8 mouse cellular contexts compared by ENCODE assay signal in the genomic region with DNA sequence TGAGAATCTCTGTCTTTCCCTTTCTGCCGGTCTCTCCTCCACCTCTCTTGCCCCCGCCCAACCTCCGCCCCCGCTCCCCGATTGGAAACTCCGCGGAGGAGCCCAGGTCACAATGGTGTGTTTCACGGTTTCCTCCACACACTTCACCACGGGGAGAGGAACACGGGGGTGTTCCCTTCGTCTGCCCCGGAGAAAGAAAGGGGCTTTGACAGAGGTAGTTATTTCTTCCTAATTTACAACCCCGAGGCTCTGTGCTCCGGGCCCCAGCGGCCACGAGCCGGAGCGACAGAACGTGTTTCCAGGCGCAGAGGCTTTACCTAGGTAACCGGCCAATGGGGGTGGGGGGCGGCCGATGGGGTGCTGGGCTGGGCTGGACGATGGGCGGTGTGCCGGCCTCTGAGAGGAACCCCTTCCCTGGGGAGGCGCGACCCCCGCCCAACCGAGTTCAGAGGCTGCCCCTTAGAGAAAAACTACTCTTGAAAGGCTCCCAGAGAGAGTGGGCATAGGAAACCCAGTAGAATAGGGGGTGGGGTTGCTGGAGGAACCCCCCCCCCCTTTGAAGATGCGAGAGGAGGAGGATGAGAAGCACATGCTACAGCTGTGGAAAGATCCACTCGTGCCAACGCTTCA. TPM values are rescaled to one million over a fixed set of nuclear protein-coding genes. Genes with fewer than 3 reads are reported as not detected.
A peak's percentile ranks its signal among the peaks of the same experiment; 100 is the strongest.
DNase-seq lines count a peak whose midpoint lies in the region; ATAC-seq and TF ChIP-seq lines count a peak whose summit lies in the region.

No protein-coding gene starts in this region.

- H3K4me1 ChIP-seq in embryonic facial prominence, embryonic 14.5 days (ENCODE audit: control insufficient read depth, insufficient read depth, low read length): peaks cover 30% of the 10 kb centered on the region
- H3K4me1 ChIP-seq in hindbrain, postnatal 0 days (ENCODE audit: insufficient read depth, low read length): peaks cover 22% of the 10 kb centered on the region
- peaks cover 80% of the 10 kb centered on the region for H3K4me1 ChIP-seq in midbrain, embryonic 10.5 days

- H3K36me3 ChIP-seq in embryonic facial prominence, embryonic 14.5 days (ENCODE audit: control insufficient read depth, insufficient read depth, low read length): no peaks in the 10 kb centered on the region
- no peaks in the 10 kb centered on the region for H3K36me3 ChIP-seq in hindbrain, postnatal 0 days (ENCODE audit: insufficient read depth, low read length)
- peaks cover 9% of the 10 kb centered on the region for H3K36me3 ChIP-seq in midbrain, embryonic 10.5 days

- H3K4me2 ChIP-seq in embryonic facial prominence, embryonic 14.5 days (ENCODE audit: low read depth, low read length): peak overlapping the region; percentile 97
- H3K4me2 ChIP-seq in hindbrain, postnatal 0 days (ENCODE audit: low read depth, low read length): peak overlapping the region; percentile 100

- no peak for ATAC-seq in embryonic facial prominence, embryonic 14.5 days (ENCODE audit: low read depth)
- no peak for ATAC-seq in hindbrain, postnatal 0 days

- no peak overlapping the region for H3K27ac ChIP-seq in embryonic facial prominence, embryonic 14.5 days (replicated peaks; ENCODE audit: low read depth, low read length)
- H3K27ac ChIP-seq in hindbrain, postnatal 0 days: no peak overlapping the region
- peak overlapping the region; percentile 97 for H3K27ac ChIP-seq in midbrain, embryonic 10.5 days (replicated peaks)

- intact Hi-C loops in left cerebral cortex, postnatal 4 days (cut with DNase I): loop anchor here (5.0 to 10.0 kb wide), 4 partner anchors 222 to 520 kb away; no protein-coding TSS in a partner anchor

- no peak for TF ChIP-seq CTCF in hindbrain, postnatal 0 days (IDR thresholded peaks at IDR 0.05; ENCODE audit: low read depth)

- H3K4me3 ChIP-seq in embryonic facial prominence, embryonic 14.5 days (ENCODE audit: low read depth, low read length): peak overlapping the region; percentile 55
- peak overlapping the region; percentile 74 for H3K4me3 ChIP-seq in hindbrain, postnatal 0 days (ENCODE audit: low read length)
- peak overlapping the region; percentile 82 for H3K4me3 ChIP-seq in midbrain, embryonic 10.5 days

- peak overlapping the region; percentile 82 for H3K9ac ChIP-seq in embryonic facial prominence, embryonic 14.5 days (ENCODE audit: low read depth, low read length)
- peak overlapping the region; percentile 67 for H3K9ac ChIP-seq in hindbrain, postnatal 0 days (replicated peaks; ENCODE audit: low read length)

- WGBS in embryonic facial prominence, embryonic 14.5 days: under 1% methylated on average over 27 of the region's 33 CpGs
- under 1% methylated on average over 33 of the region's 33 CpGs for WGBS in hindbrain, postnatal 0 days
- 1% methylated on average over 33 of the region's 33 CpGs for WGBS in midbrain, embryonic 10.5 days

- H3K27me3 ChIP-seq in embryonic facial prominence, embryonic 14.5 days (replicated peaks; ENCODE audit: control insufficient read depth, insufficient read depth, low read length): peaks cover 61% of the 10 kb centered on the region
- H3K27me3 ChIP-seq in hindbrain, postnatal 0 days (ENCODE audit: insufficient read depth, low read length): peaks cover 22% of the 10 kb centered on the region
- H3K27me3 ChIP-seq in midbrain, embryonic 10.5 days (ENCODE audit: low read depth, poor library complexity, severe bottlenecking): peaks cover 58% of the 10 kb centered on the region

- H3K9me3 ChIP-seq in embryonic facial prominence, embryonic 14.5 days (ENCODE audit: control insufficient read depth, low read length): no peaks in the 10 kb centered on the region
- no peaks in the 10 kb centered on the region for H3K9me3 ChIP-seq in hindbrain, postnatal 0 days (ENCODE audit: low read length)
- no peaks in the 10 kb centered on the region for H3K9me3 ChIP-seq in midbrain, embryonic 10.5 days (replicated peaks)

- DNase-seq in left cerebral cortex, postnatal 4 days: peak; percentile 42
- no peak for DNase-seq in left cerebral cortex, adult 11 months (ENCODE audit: low spot score)
- peak; percentile 53 to 61 for DNase-seq in adrenal gland, adult 18-20 months (ENCODE audit: low spot score in 2 of 2)
- no peak for DNase-seq in embryonic facial prominence, embryonic 14.5 days (ENCODE audit: low spot score)
- peak; percentile 31 for DNase-seq in hindbrain, postnatal 0 days (ENCODE audit: low spot score)
- DNase-seq in midbrain, embryonic 10.5 days (ENCODE audit: low spot score): peak; percentile 70
- peak; percentile 61 for DNase-seq in thymus, postnatal 4 days
- no peak for DNase-seq in layer of hippocampus, postnatal 10 days (ENCODE audit: low spot score in 2 of 2)

RNA-seq across cellular contexts. Expression of a gene that starts 2.3 kb away (rescaled TPM):
- total RNA-seq in left cerebral cortex, postnatal 4 days (2021): 10 to 100 TPM; 40.2 to 46.8 TPM
- total RNA-seq in adrenal gland, adult 18-20 months (2021): 100 to 1,000 TPM in 1 of 2 experiments, 10 to 100 TPM in 1; 77.9 to 107 TPM
- polyA plus RNA-seq in embryonic facial prominence, embryonic 14.5 days (2014; fragmentation: Nextera tagmentation; extraction: Ambion mirVana): 0.58 and 0.65 TPM in 2 replicates
- total RNA-seq in hindbrain, postnatal 0 days (2014; rRNA removed): 2.1 and 2.9 TPM in 2 replicates
- 1.2 and 1.8 TPM in 2 replicates for polyA plus RNA-seq in hindbrain, postnatal 0 days (2015; fragmentation: Nextera tagmentation; extraction: Ambion mirVana)
- 0.60 and 0.61 TPM in 2 replicates for polyA plus RNA-seq in midbrain, embryonic 10.5 days (2016; fragmentation: Nextera tagmentation; extraction: Ambion mirVana)
- total RNA-seq in layer of hippocampus, postnatal 10 days (2021): 100 to 1,000 TPM; 106 to 107 TPM

Comparison
In these comparisons a context has a peak if more than half of its experiments do, and no peak if none do; other contexts are left out.
1. DNase-seq: peak in left cerebral cortex, postnatal 4 days (single experiment), adrenal gland, adult 18-20 months (2 of 2), hindbrain, postnatal 0 days (single experiment), midbrain, embryonic 10.5 days (single experiment) and thymus, postnatal 4 days (single experiment); none in left cerebral cortex, adult 11 months (single experiment), embryonic facial prominence, embryonic 14.5 days (single experiment) and layer of hippocampus, postnatal 10 days (0 of 2).
2. RNA of a gene that starts 2.3 kb away (total RNA-seq): 77.9 to 107 TPM in adrenal gland, adult 18-20 months, 106 to 107 TPM in layer of hippocampus, postnatal 10 days and 40.2 to 46.8 TPM in left cerebral cortex, postnatal 4 days; 2.1 to 2.9 TPM in hindbrain, postnatal 0 days; every median in the first group is over 10 times any median in the second.
3. Peak in every context shown above with its lines, with median percentiles within 50 percentile points of each other: H3K4me3 ChIP-seq.